Mouse (Mus musculus) liver, postnatal 0 days (tissue): ENCODE measurements around the gene Cd164. TPM values are rescaled to one million over a fixed set of nuclear protein-coding genes. Genes with fewer than 3 reads are reported as not detected.
A peak's percentile ranks its signal among the peaks of the same experiment; 100 is the strongest.
"Not testable (repeated sequence)": the region's sequence is repeated elsewhere in the genome, so short reads cannot be mapped to it uniquely, and the experiment has no call there.

Experiments
- ATAC-seq: fragments of 200-750 bp; cut with Nextera tagmentation; 2 replicates; pipeline ENCODE4 v1.8.0; 2017; ENCODE audit warnings: mild to moderate bottlenecking, moderate library complexity
- DNase-seq: peaks from one replicate; pipeline ENCODE4 v3.0.0-alpha.2; 2016
- H3K27ac ChIP-seq: fragments of 300-500 bp; sonication (generic); 2 replicates; pipeline ENCODE4 v1.5.1; 2014; ENCODE audit warnings: antibody characterized with exemption, moderate library complexity, mild to moderate bottlenecking, low read depth
- H3K27me3 ChIP-seq: fragments of 300-500 bp; sonication (generic); 2 replicates; pipeline ENCODE4 v1.6.1; 2014; ENCODE audit warnings: low read length, control low read depth, mixed read lengths; ENCODE audit not compliant: insufficient read depth
- H3K36me3 ChIP-seq: fragments of 300-500 bp; sonication (generic); replicated peaks from 2 replicates; pipeline ENCODE4 v1.6.1; 2014; ENCODE audit warnings: mild to moderate bottlenecking, control low read depth, low read length, moderate library complexity, mixed read lengths; ENCODE audit not compliant: insufficient read depth
- H3K4me1 ChIP-seq: fragments of 300-500 bp; sonication (generic); 2 replicates; pipeline ENCODE4 v1.6.1; 2014; ENCODE audit warnings: antibody characterized with exemption, mild to moderate bottlenecking, control low read depth; ENCODE audit not compliant: insufficient read depth
- H3K4me2 ChIP-seq: fragments of 300-500 bp; sonication (generic); 2 replicates; pipeline ENCODE4 v1.6.1; 2014; ENCODE audit warnings: low read depth, mild to moderate bottlenecking, low read length, moderate library complexity, mixed read lengths
- H3K4me3 ChIP-seq: fragments of 300-500 bp; sonication (generic); 2 replicates; pipeline ENCODE4 v1.5.1; 2014; ENCODE audit warnings: low read depth, low read length
- H3K9ac ChIP-seq: fragments of 300-500 bp; sonication (generic); replicated peaks from 2 replicates; pipeline ENCODE4 v1.6.1; 2014; ENCODE audit warnings: mild to moderate bottlenecking, moderate library complexity
- H3K9me3 ChIP-seq: fragments of 300-500 bp; sonication (generic); 2 replicates; pipeline ENCODE4 v1.6.1; 2016; ENCODE audit warnings: mild to moderate bottlenecking, control low read depth, low read length, mixed read lengths
- CTCF ChIP-seq: sonication (generic); IDR thresholded peaks from 2 replicates; pipeline ENCODE4 v1.5.1; 2016; ENCODE audit warnings: antibody characterized with exemption, low read depth
- EP300 ChIP-seq: IDR thresholded peaks from 2 replicates; pipeline ENCODE4 v1.6.1; 2016; ENCODE audit warnings: antibody characterized with exemption, low read depth, mild to moderate bottlenecking
- WGBS: fragments of 180-500 bp; shearing (Covaris S2); extraction: QIAGEN DNeasy Blood & Tissue Kit; methylation state at CpG from one replicate; pipeline ENCODE4 v1.1.7; 2014; ENCODE audit not compliant: insufficient replicate concordance; 5-methylcytosine and 5-hydroxymethylcytosine counted together
- polyA plus RNA-seq: library from polyadenylated mRNA; unstranded; fragments of >200 nt; fragmentation: Nextera tagmentation; extraction: Ambion mirVana; gene quantifications from 2 replicates; pipeline ENCODE4 v1.2.1, GENCODE M21; 2015

Gene Cd164
- polyA plus RNA-seq, 1 experiment from 2014 or later, result 93.3 TPM

- Histone ChIP-seq H3K4me3 (peak overlapping the region; percentile 52), H3K4me2 (peak overlapping the region; percentile 93), H3K27ac (no peak overlapping the region), H3K27me3 (no peaks in the 10 kb centered on the region), H3K36me3 (peaks cover 19% of the 10 kb centered on the region), H3K9ac (no peak overlapping the region; the same call in 1 of the 2 replicates), H3K4me1 (peaks cover 18% of the 10 kb centered on the region), H3K9me3 (no peaks in the 10 kb centered on the region)
- ATAC-seq (no peak; the same call in none of the 2 replicates), DNase-seq (no peak)
- WGBS, result 2% methylated on average over 29 of the region's 29 CpGs
- TF ChIP-seq EP300 (no peak), CTCF (no peak)
These were observed 28.7 kb upstream of the Cd164 start for GRCm38 (mm10) chr10:41490518-41490873.

GRCm38 (mm10) chr10:41491111-41491510 is 28.1 kb upstream of the Cd164 start:
- Histone ChIP-seq H3K4me2 (peak overlapping the region; percentile 31; the same call in 1 of the 2 replicates), H3K27ac (no peak overlapping the region), H3K9ac (no peak overlapping the region), H3K9me3 (no peaks in the 10 kb centered on the region), H3K4me3 (peak overlapping the region; percentile 52; the same call in 1 of the 2 replicates), H3K27me3 (no peaks in the 10 kb centered on the region), H3K4me1 (peaks cover 18% of the 10 kb centered on the region), H3K36me3 (peaks cover 14% of the 10 kb centered on the region)
- no peak for TF ChIP-seq CTCF
- no peak for TF ChIP-seq EP300
- ATAC-seq (no peak), DNase-seq (no peak)
- 22% methylated on average over 4 of the region's 4 CpGs for WGBS

GRCm38 (mm10) chr10:41500941-41501340 is 18.3 kb upstream of the Cd164 start:
- Histone ChIP-seq H3K27ac (no peak overlapping the region), H3K4me3 (no peak overlapping the region), H3K4me2 (no peak overlapping the region), H3K27me3 (no peaks in the 10 kb centered on the region), H3K9me3 (no peaks in the 10 kb centered on the region), H3K36me3 (no peaks in the 10 kb centered on the region), H3K4me1 (no peaks in the 10 kb centered on the region), H3K9ac (no peak overlapping the region)
- DNase-seq, result no peak
- 53% methylated on average over 4 of the region's 4 CpGs for WGBS
- ATAC-seq, result no peak
- TF ChIP-seq CTCF (no peak), EP300 (no peak)

GRCm38 (mm10) chr10:41504996-41505395 is 14.2 kb upstream of the Cd164 start:
- TF ChIP-seq EP300, result no peak
- TF ChIP-seq CTCF, result no peak
- DNase-seq, result no peak
- Histone ChIP-seq H3K9ac (no peak overlapping the region), H3K36me3 (no peaks in the 10 kb centered on the region), H3K9me3 (no peaks in the 10 kb centered on the region), H3K4me3 (no peak overlapping the region), H3K4me2 (no peak overlapping the region), H3K27ac (no peak overlapping the region), H3K27me3 (no peaks in the 10 kb centered on the region), H3K4me1 (no peaks in the 10 kb centered on the region)
- no peak for ATAC-seq
- WGBS, result 79% methylated on average over 1 of the region's 1 CpGs

GRCm38 (mm10) chr10:41505446-41505845 is 13.8 kb upstream of the Cd164 start:
- not testable (repeated sequence) for H3K4me1 ChIP-seq, H3K36me3 ChIP-seq, H3K4me2 ChIP-seq, H3K27ac ChIP-seq, H3K27me3 ChIP-seq, H3K9me3 ChIP-seq, H3K9ac ChIP-seq, H3K4me3 ChIP-seq
- DNase-seq (peak; percentile 56), ATAC-seq (peak; percentile 56; the same call in 1 of the 2 replicates)
- WGBS, result 4% methylated on average over 3 of the region's 3 CpGs
- TF ChIP-seq CTCF, result peak; percentile 86

- no peaks in the 10 kb centered on the region for H3K4me1 ChIP-seq
- 51% methylated on average over 2 of the region's 2 CpGs for WGBS
- ATAC-seq (no peak), DNase-seq (peak; percentile 42)
- H3K27me3 ChIP-seq, result no peaks in the 10 kb centered on the region
- H3K4me2 ChIP-seq, result no peak overlapping the region
- no peak overlapping the region for H3K4me3 ChIP-seq
- H3K27ac ChIP-seq, result no peak overlapping the region
- TF ChIP-seq EP300 (no peak), CTCF (peak; percentile 76)
- no peak overlapping the region for H3K9ac ChIP-seq
- no peaks in the 10 kb centered on the region for H3K36me3 ChIP-seq
- H3K9me3 ChIP-seq, result no peaks in the 10 kb centered on the region
These were observed 10.1 kb upstream of the Cd164 start for GRCm38 (mm10) chr10:41509160-41509559.

- TF ChIP-seq CTCF (no peak), EP300 (no peak)
- DNase-seq (no peak), ATAC-seq (no peak)
- no peaks in the 10 kb centered on the region for H3K9me3 ChIP-seq
- H3K27ac ChIP-seq, result no peak overlapping the region
- H3K4me3 ChIP-seq, result no peak overlapping the region
- peaks cover 5% of the 10 kb centered on the region for H3K4me1 ChIP-seq
- 73% methylated on average over 4 of the region's 4 CpGs for WGBS
- no peak overlapping the region for H3K9ac ChIP-seq
- no peak overlapping the region for H3K4me2 ChIP-seq
- no peaks in the 10 kb centered on the region for H3K36me3 ChIP-seq
- no peaks in the 10 kb centered on the region for H3K27me3 ChIP-seq
These were observed 4.9 kb upstream of the Cd164 start for GRCm38 (mm10) chr10:41514301-41514700.
